Mouse (Mus musculus): ENCODE measurements around the gene Pdzrn4.

GRCm38 (mm10) chr15:92610866-92611265 is 214.2 kb downstream of the Pdzrn4 start:
- TF ChIP-seq CTCF (IDR thresholded peaks at IDR 0.05; ENCODE audit: borderline replicate concordance, insufficient read depth, low read depth, low read length) (no peak), POLR2A (IDR thresholded peaks at IDR 0.05; ENCODE audit: borderline replicate concordance, insufficient read depth, low read length) (no peak)

Measured in cerebellum, adult 2 months (tissue).